Mouse (Mus musculus) liver, adult 2 months (tissue): Measurements from ENCODE around the gene Uap1.

Experiments used
- CTCF ChIP-seq: fragments of 200-500 bp; IDR thresholded peaks from 2 replicates; pipeline ENCODE4 v1.5.1; 2011; ENCODE audit warnings: low read depth, low read length, control low read depth
- POLR2A ChIP-seq: fragments of 200-500 bp; IDR thresholded peaks from 2 replicates; pipeline ENCODE4 v1.6.1; 2011; ENCODE audit warnings: low read length, control low read depth; ENCODE audit not compliant: insufficient read depth; ENCODE audit errors: extremely low read depth

- TF ChIP-seq CTCF (no peak), POLR2A (no peak)
Measured at GRCm38 (mm10) chr1:170190225-170190624, 15.5 kb upstream of the Uap1 start.
